Mouse (Mus musculus) left cerebral cortex, adult 11 months (tissue): ENCODE data around the gene Angptl1.

Experiments
- DNase-seq: peaks from one replicate; pipeline ENCODE4 v3.0.0; 2022; ENCODE audit warnings: low spot score

Gene Angptl1

DNA sequence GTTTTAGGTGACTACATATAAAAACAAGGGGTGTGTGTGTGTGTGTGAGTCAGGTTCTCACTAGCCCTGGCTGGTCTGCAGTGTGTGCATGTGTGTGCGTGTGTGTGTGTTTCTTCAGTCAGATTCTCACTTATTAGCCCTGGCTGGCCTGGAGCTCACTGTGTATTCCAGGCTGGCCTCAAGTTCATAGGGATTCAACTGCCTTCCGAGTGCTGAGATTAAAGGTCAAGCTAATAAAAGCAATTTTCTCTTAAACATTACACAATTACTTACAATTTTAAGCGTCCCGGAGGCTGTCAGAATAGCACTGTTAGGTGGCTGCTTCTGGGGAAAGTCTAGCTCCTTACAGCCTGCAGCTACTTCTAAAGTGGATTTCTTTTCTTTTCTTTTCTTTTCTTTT lies at the start of gene Angptl1:
Angptl1 (plus strand) TSS at position 386 of the 400 bp plus-strand sequence.
- no peak for DNase-seq

DNA sequence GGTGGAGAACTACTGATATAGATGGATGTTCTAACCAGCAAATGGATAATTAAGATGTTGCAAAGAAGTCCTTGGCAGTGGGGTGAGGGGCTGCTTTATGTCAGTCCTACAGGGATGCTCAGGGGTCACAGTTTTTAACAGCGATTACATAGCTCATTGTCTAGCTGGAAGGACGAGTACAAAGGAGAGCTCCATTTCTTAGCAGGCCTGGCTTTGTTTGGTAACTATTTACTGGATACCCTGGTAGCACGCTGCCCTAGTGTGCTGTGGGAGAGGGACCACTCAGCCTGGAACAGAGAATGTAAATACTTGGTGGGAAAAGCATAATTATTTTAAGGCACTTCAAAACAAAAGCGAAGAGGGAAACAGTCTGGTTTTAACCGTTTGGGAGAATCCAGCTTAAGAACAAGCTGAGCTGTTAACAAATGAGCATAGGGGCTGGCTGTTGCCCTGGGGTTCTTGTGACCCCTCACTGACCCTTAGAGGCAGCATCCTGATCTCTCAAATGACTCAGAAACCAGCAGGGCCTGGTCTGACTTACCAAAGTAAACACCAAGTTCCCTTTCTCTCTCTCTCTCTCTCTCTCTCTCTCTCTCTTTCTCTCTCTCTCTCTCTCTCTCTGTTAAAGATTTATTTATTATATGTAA lies 48.4 kb upstream of the Angptl1 start:
- DNase-seq = no peak

DNA sequence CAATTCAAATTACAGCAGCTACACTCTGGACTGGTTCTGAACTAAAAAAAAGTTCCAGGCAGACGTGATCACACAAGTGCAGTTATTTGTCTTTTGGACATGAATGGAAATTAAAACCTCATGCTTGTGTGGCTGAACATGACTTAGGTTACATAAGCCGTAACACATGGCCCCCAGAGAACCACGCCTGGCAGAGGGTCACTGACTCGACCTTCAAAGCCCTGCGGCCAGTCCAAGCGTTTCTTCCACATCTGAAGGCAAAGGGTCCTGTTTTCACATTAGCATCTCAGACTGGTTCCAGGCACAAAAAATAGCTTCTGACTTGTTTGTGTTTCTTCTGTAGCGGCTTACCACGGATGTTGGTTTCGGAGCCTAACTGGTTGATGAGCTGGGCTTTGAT lies 42.1 kb upstream of the Angptl1 start:
- no peak for DNase-seq

DNA sequence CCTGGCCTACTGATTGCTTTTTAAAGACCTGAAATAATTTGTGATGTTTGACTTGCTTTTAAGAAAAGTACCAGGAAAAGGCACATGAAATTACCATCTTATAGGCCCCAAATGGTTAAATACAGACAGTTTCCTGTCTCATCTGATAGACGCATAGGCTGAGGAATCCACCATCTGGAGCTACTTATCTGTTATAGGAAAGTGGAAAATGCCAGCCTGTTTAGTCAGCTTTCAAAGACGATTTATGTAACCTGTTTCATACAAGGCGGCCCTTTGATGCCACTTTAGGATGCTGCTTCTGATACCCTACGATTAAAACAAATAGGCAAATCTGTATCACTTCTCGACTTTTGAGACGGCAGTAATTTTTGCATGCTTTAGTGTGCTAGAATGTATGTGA lies 37.1 kb upstream of the Angptl1 start:
- DNase-seq = no peak

DNA sequence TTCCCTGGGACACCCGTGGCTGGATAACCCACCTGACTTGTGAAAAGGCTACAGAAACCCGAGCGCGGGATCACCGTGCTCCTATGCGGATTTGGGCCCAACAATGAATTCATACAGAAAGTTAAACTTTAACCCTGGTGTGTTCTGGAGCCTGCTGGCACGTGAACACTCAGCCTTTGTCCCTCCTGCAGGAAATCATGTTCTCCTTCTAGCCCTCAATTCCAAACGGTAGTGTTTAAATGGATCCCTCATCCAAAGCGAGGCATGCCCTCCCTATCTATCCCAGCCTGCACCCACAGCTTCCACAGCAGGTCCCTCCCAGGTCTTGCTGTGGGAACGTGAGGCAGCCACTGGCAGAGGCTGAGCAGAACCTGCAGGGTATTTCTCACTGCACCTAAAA lies 30.0 kb upstream of the Angptl1 start:
- no peak for DNase-seq

DNA sequence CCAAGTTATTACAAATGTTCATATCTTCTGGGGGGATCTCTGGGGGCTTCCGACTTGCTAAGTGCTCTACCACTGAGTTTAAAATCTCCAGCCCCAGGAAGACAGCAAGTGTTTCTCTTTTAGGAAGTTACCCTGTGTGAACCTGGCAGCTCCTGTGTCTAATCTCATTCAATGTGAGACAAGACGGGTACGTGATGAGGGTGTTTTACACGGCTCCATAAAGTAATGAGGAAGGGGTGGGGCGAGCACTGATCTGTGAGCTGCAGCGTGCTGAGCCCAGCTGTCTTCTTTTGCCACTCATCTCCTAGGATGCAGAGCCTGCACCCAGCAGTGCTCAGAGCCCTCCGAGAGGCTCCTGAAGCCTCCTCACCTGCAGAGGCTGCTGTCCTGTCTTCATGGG lies 26.4 kb upstream of the Angptl1 start:
- DNase-seq = no peak

DNA sequence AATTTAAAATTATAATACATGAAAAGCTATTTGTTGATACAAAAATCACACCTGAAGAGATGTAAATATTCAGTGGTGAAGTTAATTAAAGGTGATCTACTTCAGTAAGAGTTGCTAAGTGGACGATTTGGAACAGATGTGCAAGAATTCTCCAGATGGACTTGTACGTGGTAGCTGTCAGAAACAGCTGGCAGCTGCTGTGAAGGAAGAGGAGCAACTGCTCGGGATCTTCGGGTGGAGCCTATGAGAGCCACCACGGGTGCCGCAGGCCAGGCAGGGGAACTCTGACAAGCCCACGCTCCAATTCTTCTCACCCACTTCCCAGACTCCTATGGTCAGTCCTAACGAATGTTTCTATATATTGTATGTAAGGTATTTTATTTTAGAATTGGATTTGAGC lies 25.6 kb upstream of the Angptl1 start:
- no peak for DNase-seq

DNA sequence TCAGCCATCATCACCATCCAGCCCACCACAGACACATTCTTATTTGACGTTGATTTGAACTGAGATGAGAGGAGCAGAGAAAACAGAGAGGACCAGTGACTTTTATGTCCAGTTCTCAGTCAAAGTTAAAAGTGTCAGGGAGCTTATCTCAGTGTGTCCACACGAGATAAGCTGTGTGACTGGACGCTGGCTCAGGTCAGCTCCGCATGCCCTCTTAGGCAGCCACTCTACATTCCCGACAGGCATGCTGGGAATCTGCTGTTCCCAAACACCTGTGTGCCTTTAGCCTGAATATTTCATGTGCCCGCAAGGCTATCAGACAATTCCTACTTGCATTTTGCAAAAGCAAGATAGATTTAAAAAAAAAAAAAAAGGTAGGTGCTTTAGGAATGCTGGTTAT lies 24.9 kb upstream of the Angptl1 start:
- DNase-seq = no peak

DNA sequence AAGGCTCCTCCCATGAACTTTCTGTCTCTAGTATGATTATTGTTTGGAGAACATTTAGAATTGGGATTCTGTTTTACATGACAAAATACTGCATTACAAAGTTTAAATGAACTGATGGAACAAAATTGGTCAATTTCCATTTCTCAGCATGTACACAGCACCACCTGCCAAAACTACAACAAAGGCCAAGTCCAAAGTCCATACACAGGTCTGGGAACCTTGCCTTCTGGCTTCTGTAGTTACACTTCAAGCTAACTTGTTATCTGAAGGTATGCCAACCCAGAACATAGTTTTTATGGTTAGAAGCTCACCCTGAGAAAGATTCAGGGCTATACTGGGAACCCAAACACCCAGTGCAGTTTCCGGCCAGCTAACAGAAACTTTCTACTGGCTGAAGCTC lies 19.1 kb upstream of the Angptl1 start:
- no peak for DNase-seq

DNA sequence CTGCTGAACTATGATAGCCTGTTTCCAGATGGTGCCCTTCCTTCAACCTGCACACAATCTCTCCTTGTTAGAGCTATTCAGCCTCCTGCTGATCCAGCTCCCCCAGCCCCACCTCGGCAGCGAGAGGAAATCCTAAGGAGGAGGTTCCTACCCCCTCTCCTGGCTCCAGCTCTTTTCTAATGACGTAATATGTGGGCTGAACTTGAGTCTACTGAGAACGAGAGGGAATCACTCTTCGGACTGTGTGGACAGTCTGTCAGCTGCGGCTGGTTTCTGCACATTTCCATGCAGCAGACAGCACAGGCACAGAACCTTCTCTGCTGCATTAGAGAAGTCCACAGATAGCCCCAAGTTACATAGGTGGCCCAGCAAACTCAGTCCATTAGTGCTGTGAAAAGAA lies 333 bp downstream of the Angptl1 start:
- DNase-seq = no peak

DNA sequence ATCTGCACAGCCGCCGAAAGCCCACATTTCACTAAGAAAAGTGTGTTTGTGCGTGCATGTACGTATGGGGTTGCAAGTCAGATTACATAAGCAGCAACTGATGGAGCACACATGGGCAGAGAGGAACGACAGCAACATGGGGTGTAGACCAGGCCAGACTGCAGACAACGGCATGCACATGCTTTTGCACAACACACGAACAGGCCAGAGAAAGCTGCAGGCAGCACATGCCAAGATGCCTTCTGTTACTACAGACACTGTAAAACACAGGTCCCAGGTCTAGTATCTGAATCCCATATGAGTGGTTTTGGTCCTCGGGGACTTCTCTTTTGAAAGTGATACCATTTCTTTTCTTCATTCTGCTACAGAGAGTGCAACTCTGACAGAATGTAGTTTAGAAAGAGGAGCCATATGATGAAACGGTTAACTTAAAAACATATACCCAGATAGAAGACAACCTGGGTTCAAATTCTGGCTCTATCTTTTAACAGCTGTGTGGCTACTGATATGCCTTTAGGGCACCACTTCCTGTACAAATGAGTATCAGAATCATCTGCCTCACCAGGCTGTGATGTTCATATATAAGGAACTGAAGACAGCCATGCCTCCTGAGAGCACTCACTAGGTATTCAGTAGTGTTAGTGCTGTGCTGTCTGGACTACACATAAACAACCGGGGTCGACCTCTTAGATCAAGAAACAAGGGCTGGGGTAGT lies 3.4 kb downstream of the Angptl1 start:
- no peak for DNase-seq

DNA sequence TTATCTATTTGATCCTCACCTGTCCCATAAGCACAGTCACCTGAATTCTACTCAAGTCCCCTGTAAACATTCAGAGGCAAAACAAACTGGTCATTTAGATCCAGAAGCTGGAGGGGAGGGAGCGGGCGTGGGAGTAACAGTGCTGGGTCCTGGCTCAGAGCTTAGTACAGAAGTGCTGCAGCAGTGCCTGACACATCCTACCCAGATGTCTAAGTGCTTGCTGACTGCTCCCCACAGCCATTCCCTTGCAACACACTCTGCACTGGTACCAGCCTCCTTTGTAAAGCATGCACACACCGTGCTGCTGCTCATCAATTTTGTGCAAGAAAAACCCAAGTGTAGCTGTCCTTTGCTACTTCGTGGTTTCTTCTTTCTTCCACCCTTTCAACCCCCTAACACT lies 8.7 kb downstream of the Angptl1 start:
- no peak for DNase-seq

DNA sequence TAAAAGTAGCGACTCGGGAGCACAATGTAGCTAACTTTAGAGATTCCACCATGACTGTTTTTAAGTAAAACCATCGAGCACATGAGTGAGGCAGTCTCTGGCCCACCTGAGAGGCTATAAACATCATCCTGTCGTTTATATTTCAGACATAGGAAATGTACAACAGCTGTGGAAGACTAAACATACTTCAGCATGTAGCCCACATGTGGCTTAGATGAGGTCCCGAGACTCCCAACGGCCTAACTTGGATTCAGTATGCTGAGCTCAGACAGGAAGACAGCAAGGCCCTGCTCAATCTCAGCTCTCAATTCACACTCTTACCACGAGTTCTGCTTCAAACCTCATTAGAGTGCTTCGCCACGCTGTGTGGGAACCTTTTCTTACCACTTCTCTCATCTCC lies 14.0 kb downstream of the Angptl1 start:
- no peak for DNase-seq

DNA sequence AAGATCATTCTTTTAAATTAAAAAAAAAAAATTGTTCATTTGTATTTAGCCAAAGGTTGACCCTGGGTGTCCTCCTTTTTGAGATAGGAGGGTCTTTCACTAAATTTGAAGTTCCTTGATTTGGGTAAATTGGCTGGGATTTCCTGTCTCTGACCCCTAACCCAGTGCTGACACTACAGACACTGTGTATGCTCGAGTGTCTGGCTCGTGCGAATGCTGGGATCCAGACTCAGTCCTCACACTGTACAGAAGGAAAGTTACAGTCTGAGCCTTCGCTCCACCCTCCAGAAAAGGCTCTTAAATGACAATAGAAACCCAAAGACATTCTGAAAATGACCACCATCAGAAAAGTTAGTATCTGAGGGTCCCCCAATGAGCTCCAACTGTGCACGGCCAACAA lies 14.5 kb downstream of the Angptl1 start:
- no peak for DNase-seq

DNA sequence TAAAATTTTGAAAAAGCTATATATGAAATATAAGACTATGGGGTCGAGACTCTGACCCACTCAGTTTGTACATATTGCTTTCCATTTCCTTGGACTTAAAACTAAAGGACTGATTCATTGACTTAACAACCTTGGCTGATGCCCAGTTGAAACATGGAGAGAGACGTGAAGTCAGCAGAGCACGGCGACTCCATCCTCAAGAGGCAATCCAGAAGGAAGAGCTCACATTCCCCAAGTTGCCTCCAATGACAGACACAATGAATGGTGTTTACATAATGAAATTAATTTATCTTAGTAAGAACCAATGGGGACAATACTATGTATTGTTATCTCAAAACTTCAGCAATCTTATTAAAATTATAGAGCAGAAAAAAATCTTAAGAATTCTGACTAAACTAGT lies 16.2 kb downstream of the Angptl1 start:
- DNase-seq = no peak

DNA sequence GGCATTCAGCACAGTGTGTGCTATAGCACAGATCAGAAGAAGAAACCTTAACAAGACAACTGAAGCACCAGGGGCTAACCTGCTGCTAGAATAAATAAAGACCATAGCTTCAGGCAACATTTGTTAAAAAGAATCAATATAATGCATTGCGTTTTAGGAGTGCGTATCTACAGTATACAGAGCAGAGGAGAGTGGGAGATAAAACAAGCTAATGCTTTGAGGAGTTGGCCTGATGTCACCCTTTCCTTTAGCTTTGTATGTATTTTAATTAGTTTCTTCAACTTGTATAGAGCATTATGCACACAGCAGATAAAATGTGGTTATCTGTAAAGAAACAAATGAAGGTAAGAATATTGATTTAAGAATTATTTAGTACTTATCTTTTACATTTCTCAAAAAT lies 18.3 kb downstream of the Angptl1 start:
- no peak for DNase-seq

DNA sequence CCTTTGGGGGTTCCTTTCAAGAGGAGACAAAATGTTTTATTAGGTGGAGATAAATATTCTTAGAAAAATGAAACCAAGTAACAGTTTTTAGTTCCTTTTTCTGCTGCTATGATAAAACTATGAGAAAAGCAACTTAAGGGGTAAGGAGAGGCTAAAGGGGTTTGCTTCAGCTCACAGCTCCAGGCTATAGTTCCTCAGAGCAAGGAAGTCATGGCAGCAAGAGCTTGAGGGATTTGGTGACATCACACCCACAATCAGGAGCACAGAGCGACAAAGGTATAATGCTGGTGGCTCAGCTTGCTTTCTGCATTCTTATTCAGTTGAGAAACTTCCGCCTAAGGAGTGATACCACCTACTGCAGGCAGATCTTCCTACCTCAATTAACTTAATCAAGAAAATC lies 20.8 kb downstream of the Angptl1 start:
- no peak for DNase-seq

DNA sequence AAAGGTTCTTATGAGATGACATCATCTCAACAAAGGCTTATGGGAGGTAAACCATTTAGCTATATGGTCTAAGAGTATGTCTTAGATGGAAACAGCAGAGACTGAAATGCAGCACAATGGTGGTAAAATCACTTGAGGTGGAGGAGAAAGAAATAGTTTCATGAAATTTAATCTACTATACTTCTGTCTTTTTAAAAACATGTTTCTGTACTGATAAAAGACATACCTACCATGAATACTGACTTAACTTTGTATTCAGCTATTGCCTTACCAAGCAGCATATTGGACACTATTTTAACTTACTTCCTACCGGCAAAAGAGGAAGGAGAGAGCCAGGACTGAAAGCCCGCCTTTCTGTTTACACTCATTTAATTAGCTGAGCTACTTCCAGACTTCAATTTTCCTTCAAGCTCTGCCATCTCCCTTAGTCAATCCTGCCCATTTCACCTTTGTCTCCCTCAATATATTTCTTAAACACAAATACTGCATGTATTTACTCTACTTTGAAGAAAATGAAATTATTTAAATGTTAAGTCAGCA lies 21.4 kb downstream of the Angptl1 start:
- no peak for DNase-seq

DNA sequence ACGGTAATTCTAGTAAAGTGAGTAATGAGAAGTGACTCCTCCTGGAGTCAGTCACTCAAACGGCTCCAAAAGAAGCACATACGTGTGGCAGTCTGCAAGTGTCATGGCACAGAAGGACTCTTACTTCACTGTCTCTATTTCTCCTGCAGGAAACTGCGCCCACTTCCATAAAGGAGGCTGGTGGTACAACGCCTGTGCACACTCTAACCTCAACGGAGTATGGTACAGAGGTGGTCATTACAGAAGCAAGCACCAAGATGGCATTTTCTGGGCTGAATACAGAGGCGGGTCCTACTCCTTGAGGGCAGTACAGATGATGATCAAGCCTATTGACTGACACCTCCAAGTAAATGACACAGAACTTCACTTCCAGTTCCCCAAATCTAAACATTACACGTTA lies 21.9 kb downstream of the Angptl1 start:
- no peak for DNase-seq

DNA sequence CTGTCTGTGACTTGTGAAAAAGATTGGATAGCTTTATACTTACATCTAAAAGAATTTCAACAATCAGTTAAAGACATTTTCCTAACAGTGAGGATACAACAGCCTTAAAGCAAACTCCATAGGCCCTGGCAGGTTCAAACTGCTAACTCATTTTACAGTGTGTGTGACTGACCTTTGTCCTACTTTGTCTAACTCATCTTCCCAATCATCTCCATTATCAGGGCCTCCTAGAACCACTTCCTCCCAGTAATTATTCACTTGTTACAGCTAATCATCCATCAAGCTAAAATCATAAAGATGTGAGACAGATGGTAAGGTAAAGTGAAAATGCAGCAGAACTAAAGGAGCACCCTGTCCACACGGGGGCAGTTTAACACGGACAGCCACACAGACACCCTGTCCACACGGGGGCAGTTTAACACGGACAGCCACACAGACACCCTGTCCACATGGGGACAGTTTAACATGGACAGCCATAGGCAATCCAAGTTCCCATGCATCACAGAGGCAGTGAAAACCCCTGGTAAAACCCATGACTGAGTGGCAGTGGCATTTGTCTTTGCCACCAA lies 23.2 kb downstream of the Angptl1 start:
- DNase-seq = no peak

DNA sequence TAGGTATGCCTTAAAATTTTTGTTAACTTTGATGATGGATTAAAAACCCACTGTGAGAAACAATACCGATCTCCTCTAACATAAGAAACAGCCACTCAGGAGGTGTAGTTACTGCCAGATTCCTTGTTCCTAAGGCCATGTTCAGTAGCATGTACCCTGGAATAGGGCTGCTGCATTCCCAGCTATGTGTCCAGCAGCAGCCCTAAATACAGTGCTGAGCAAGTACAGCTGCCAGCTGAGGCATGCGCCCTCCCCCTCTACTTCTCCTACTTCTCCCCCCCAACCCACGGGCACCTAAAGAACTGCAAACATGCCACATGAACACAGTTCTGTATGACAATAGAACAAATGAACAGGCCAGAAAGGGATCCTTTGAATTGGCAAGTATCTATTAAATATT lies 25.4 kb downstream of the Angptl1 start:
- DNase-seq = no peak

DNA sequence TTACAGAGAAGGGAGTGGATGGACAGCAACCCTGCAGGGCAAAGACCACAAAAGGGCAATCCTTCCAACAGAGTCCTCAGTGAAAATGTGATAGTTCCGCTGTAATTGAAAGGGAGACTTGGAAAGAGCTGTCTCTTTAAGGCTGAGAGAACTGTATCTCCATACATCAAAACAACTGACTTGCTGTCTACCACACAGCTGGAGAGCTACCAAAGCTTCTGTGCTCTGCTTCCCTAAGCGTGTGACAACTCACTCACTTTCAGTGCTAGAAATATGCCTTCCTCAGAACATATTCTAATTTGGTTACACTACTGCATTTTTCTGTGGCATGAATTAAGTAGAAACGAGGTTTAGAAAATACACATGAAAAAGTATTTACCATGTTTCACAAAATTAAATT lies 25.9 kb downstream of the Angptl1 start:
- no peak for DNase-seq

DNA sequence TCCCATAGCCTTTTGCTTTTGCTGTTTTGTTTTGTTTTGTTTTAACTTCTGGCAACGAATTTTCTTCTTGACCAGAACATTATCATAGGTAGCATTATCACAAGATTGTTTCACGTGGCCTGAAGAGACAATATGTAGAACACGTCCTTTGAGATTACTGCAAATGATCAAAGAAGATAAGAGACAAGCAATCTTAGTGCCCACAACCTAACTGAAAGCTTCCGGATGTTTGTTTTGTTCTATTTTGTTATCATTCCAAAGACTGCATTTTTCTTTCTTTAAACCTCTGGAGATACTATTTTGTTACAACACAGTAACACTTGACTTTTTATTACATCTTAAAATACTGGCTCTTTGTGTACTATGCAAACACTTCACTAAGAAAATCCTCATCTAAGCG lies 31.7 kb downstream of the Angptl1 start:
- no peak for DNase-seq

DNA sequence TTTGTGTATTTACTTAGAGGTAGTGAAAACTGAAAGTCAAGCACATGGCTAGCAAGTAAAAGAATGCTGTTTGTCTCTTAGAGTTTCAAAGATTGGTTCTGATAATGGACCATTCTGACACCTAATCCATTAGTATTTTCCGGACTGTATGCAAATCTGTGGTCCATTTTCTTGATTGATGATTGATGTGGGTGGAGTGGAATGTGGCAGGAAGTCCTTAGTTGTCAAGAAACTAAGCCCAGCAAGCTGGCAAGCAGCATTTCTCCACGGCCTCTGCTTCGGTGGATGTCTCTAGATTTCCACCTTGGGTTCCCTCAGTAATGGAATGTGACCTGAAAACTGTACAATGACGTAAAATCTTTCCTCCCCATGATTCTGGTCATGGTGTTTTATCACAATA lies 32.3 kb downstream of the Angptl1 start:
- no peak for DNase-seq
